Comparison of ENCODE assay signal across 9 mouse cellular contexts in the genomic region with DNA sequence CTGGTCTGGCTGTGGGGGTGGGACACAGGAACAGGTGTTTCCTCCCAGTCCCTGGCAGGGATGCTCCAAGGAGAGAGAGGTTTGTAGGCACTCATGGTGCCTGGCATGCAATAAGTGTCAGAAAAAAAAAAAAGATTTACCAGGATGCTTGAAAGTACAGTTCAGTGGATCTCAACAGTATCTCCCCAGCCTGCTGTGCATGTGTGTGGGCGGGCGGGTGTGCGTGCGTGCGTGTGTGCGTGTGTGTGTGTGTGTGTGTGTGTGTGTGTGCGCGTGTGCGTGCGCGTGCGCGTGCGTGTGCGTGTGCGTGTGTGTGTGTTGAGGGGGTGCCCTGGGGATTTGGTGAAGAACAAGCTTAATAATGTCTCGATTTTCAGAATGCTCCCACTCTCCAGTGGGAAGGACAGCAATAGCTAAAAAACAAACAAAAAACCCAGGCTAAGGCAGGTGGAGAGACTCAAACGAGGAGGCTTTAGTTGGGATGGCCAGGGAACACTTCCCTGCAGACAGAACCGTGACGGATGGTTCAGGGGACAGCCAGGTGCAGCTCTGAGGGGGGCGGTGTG. TPM values are rescaled to one million over a fixed set of nuclear protein-coding genes. Genes with fewer than 3 reads are reported as not detected.
DNase-seq lines count a peak whose midpoint lies in the region; ATAC-seq lines count a peak whose summit lies in the region.
"Had no signal": no experiment of that assay in that cellular context is flagged by ENCODE, and none has a peak within 500 bp of the region (broad histone marks: within the 10 kb centered on the region; RNA-seq: fewer than 3 reads in every experiment).

No protein-coding gene starts in this region.

- H3K4me2 ChIP-seq in hindbrain, embryonic 11.5 days (replicated peaks; ENCODE audit: low read depth, low read length) = peak overlapping the region; percentile 21
- H3K4me2 ChIP-seq in midbrain, embryonic 13.5 days (replicated peaks) = peak overlapping the region; percentile 46

- no peaks in the 10 kb centered on the region for H3K9me3 ChIP-seq in megakaryocyte, embryonic 14.5 days
- no peaks in the 10 kb centered on the region for H3K9me3 ChIP-seq in hindbrain, embryonic 11.5 days (ENCODE audit: control insufficient read depth, low read length)
- H3K9me3 ChIP-seq in midbrain, embryonic 13.5 days = no peaks in the 10 kb centered on the region

- DNase-seq in cerebellum, postnatal 4 days (ENCODE audit: low spot score in 2 of 2) = no peak
- DNase-seq in hindbrain, embryonic 11.5 days (ENCODE audit: low spot score) = no peak
- no peak for DNase-seq in kidney, postnatal 36 days

- H3K9ac ChIP-seq in hindbrain, embryonic 11.5 days (ENCODE audit: low read depth, low read length) = peak overlapping the region; percentile 16; the same call in 1 of the 2 replicates
- peak overlapping the region; percentile 52; the same call in 1 of the 2 replicates for H3K9ac ChIP-seq in midbrain, embryonic 13.5 days (replicated peaks)

- no peaks in the 10 kb centered on the region for H3K36me3 ChIP-seq in megakaryocyte, embryonic 14.5 days (replicated peaks; ENCODE audit: low read length)
- H3K36me3 ChIP-seq in hindbrain, embryonic 11.5 days (ENCODE audit: control insufficient read depth, insufficient read depth, low read length) = no peaks in the 10 kb centered on the region
- H3K36me3 ChIP-seq in midbrain, embryonic 13.5 days = no peaks in the 10 kb centered on the region

- peak overlapping the region; percentile 64 for H3K4me3 ChIP-seq in megakaryocyte, embryonic 14.5 days (replicated peaks)
- H3K4me3 ChIP-seq in hindbrain, embryonic 11.5 days (ENCODE audit: low read depth, low read length) = no peak overlapping the region
- peak overlapping the region; percentile 7 for H3K4me3 ChIP-seq in midbrain, embryonic 13.5 days (replicated peaks)
- H3K4me3 ChIP-seq: erythroblast, embryonic 14.5 days had no signal

- no peaks in the 10 kb centered on the region for H3K27me3 ChIP-seq in megakaryocyte, embryonic 14.5 days (replicated peaks)
- no peaks in the 10 kb centered on the region; the same call in 1 of the 2 replicates for H3K27me3 ChIP-seq in hindbrain, embryonic 11.5 days (ENCODE audit: control insufficient read depth, insufficient read depth, low read length)
- H3K27me3 ChIP-seq in midbrain, embryonic 13.5 days = no peaks in the 10 kb centered on the region

- WGBS in hindbrain, embryonic 11.5 days = 53% methylated on average over 21 of the region's 21 CpGs
- 60% methylated on average over 21 of the region's 21 CpGs for WGBS in midbrain, embryonic 13.5 days

- H3K4me1 ChIP-seq in megakaryocyte, embryonic 14.5 days = peaks cover 71% of the 10 kb centered on the region
- H3K4me1 ChIP-seq in hindbrain, embryonic 11.5 days (replicated peaks; ENCODE audit: control insufficient read depth, insufficient read depth, low read length) = no peaks in the 10 kb centered on the region
- H3K4me1 ChIP-seq in midbrain, embryonic 13.5 days (replicated peaks) = peaks cover 20% of the 10 kb centered on the region

- H3K27ac ChIP-seq in hindbrain, embryonic 11.5 days (ENCODE audit: low read depth, low read length) = peak overlapping the region; percentile 17; the same call in 1 of the 2 replicates
- H3K27ac ChIP-seq in midbrain, embryonic 13.5 days = peak overlapping the region; percentile 62

- peak; percentile 60 for ATAC-seq in cerebellum, adult (ENCODE audit: insufficient number of reproducible peaks, low FRiP score, low TSS enrichment)
- ATAC-seq in megakaryocyte, adult 5-6 weeks (ENCODE audit: poor library complexity, severe bottlenecking) = no peak
- no peak for ATAC-seq in hindbrain, embryonic 11.5 days (ENCODE audit: low FRiP score)
- ATAC-seq in midbrain, embryonic 13.5 days = peak; percentile 14; the same call in 1 of the 2 replicates
- ATAC-seq in inflammation-experienced regulatory T-cells, adult 6 months = no peak

RNA-seq across cellular contexts. Expression of gene Ddit4, which starts 9.3 kb away (rescaled TPM):
- polyA plus RNA-seq in megakaryocyte, embryonic 14.5 days (2012; ENCODE audit: insufficient read depth, low replicate concordance) = 33.2 and 44.6 TPM in 2 replicates
- 2.2 and 2.4 TPM in 2 replicates for total RNA-seq in megakaryocyte, adult 5-6 weeks (2015)
- 0.94 and 1.2 TPM in 2 replicates for total RNA-seq in megakaryocyte, adult 5-6 weeks (2017)
- polyA plus RNA-seq in hindbrain, embryonic 11.5 days (2014; fragmentation: Nextera tagmentation; extraction: Ambion mirVana) = 4.6 and 5.5 TPM in 2 replicates
- 48.5 and 58.7 TPM in 2 replicates for polyA plus RNA-seq in midbrain, embryonic 13.5 days (2015; fragmentation: Nextera tagmentation; extraction: Ambion mirVana)
- 10 to 100 TPM; 11.5 to 25.9 (median 14.4) TPM for polyA plus RNA-seq in inflammation-experienced regulatory T-cells, adult 6 months (2017; shearing (Covaris generic))

Comparison
In these comparisons a context has a peak if more than half of its experiments do, and no peak if none do; other contexts are left out.
1. ATAC-seq: peak in cerebellum, adult (single experiment) and midbrain, embryonic 13.5 days (single experiment); none in megakaryocyte, adult 5-6 weeks (single experiment), hindbrain, embryonic 11.5 days (single experiment) and inflammation-experienced regulatory T-cells, adult 6 months (single experiment).